Mouse (Mus musculus) 416B (cell line): ENCODE results near the gene Boll.

Source experiments
- DNase-seq: peaks from one replicate; pipeline ENCODE4 v3.0.0; 2011; ENCODE audit warnings: low read depth

Gene Boll

DNA sequence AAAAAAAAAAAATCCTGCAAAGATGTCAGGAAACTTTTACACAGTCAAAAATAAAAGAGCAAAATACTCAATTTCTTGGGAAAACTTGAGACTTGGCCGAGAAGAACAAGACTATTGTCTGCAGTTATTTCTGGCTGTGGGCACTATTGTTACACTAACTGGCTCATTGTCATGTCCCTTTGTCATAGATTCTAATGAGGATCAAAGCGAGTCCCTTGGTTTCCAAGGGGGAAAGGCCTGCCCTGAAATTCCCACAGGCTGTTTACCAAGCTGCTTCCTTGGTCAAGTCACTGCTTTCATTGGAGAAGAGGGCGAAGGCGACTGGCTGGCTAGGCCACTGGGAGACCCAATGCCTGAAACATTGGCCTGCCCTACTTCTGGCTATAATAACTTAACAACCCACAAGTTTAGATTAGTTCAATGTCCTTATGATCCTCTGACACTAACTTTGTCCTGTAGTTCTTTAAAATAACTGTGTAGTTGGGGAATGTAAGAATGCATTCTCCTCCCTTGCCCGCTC, 157.4 kb downstream of the Boll start:
- no peak for DNase-seq

DNA sequence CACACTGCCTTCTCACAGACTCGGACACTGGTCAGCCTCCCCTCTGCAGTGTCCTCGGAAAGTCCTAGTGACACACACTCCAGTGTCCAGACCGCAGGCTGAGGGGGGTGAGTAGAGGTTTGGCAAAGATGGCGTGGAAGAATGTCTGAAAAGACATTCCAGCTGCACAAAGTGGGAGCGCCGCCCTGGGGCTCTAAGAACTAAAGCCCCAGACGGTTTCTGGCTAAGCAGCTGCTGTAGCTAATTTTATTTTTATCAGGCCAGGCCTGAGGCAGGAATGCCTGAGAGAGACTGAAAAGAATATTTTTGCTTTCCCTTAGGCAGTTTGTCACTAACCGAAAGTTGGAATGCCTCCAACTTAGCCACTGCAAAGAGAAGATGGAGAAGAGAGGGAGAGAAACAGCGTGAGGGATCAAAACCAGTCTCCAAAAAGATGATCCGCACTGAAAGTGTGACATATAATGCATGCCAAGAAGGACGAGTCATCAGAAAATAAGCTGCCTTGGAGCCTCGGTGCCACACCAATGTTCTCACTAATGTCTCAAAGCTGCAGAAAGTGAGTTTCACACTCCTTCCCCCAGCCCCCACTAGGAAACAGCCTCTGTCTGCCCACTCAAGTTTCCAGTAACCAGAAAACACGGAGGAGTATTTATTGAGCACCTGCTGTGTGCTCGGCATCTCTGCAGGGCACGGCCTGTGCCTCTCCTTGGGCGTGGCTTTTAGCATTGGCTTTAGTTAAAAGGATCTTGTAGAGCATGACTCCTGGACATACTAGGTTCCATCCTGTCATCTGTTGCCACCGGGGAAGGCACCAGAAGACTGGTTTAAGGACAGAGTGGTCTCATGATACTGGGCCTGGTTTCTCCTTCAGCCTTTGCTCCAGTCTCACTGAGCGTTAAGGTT, 161.2 kb downstream of the Boll start:
- DNase-seq, result no peak

DNA sequence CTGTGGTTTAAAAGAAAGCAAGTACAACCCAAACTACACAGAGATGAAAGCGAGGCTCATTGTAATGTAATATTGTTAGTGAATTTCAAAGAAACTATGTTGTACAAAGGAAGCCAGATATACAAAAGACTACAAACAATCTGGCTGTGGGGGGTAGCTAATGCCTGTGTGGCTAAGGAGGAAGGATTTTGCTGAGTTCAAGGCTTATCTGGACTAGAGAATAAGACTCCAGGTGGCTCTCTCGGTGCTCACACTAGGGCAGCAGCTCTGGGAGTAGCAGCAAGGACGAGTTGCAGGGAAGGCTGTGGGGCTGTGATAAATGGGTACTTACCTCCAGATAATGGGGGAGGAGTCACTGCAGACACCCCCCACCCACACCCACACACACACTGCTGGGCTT, 164.6 kb downstream of the Boll start:
- DNase-seq, result no peak
